Mouse (Mus musculus) embryonic facial prominence, embryonic 14.5 days (tissue): ENCODE measurements around the gene 1700016K19Rik. TPM values are rescaled to one million over a fixed set of nuclear protein-coding genes. Genes with fewer than 3 reads are reported as not detected.

ENCODE experiments used
- ATAC-seq: fragments of 200-750 bp; cut with Nextera tagmentation; 2 replicates; pipeline ENCODE4 v1.8.0; 2017; ENCODE audit warnings: low read depth, moderate number of reproducible peaks, moderate TSS enrichment
- DNase-seq: peaks from one replicate; pipeline ENCODE4 v3.0.0-alpha.2; 2015; ENCODE audit warnings: low spot score
- H3K27ac ChIP-seq: fragments of 300-500 bp; sonication (generic); replicated peaks from 2 replicates; pipeline ENCODE4 v1.5.1; 2014; ENCODE audit warnings: low read depth, mild to moderate bottlenecking, low read length, moderate library complexity
- H3K27me3 ChIP-seq: fragments of 300-500 bp; sonication (generic); replicated peaks from 2 replicates; pipeline ENCODE4 v1.6.1; 2014; ENCODE audit warnings: low read length; ENCODE audit not compliant: control insufficient read depth, insufficient read depth
- H3K36me3 ChIP-seq: fragments of 300-500 bp; sonication (generic); 2 replicates; pipeline ENCODE4 v1.6.1; 2014; ENCODE audit warnings: low read length, mixed read lengths; ENCODE audit not compliant: control insufficient read depth, insufficient read depth
- H3K4me1 ChIP-seq: fragments of 300-500 bp; sonication (generic); 2 replicates; pipeline ENCODE4 v1.6.1; 2014; ENCODE audit warnings: antibody characterized with exemption, low read length; ENCODE audit not compliant: control insufficient read depth, insufficient read depth
- H3K4me2 ChIP-seq: fragments of 300-500 bp; sonication (generic); 2 replicates; pipeline ENCODE4 v1.6.1; 2014; ENCODE audit warnings: low read depth, mild to moderate bottlenecking, low read length, moderate library complexity, mixed read lengths
- H3K4me3 ChIP-seq: fragments of 300-500 bp; sonication (generic); 2 replicates; pipeline ENCODE4 v1.5.1; 2014; ENCODE audit warnings: low read depth, mild to moderate bottlenecking, low read length
- H3K9ac ChIP-seq: fragments of 300-500 bp; sonication (generic); 2 replicates; pipeline ENCODE4 v1.6.1; 2014; ENCODE audit warnings: low read depth, mild to moderate bottlenecking, low read length, moderate library complexity, mixed read lengths
- H3K9me3 ChIP-seq: fragments of 300-500 bp; sonication (generic); 2 replicates; pipeline ENCODE4 v1.6.1; 2016; ENCODE audit warnings: low read length; ENCODE audit not compliant: control insufficient read depth
- WGBS: fragments of 180-500 bp; shearing (Covaris S2); extraction: QIAGEN DNeasy Blood & Tissue Kit; methylation state at CpG from one replicate; pipeline ENCODE4 v1.1.7; 2014; 5-methylcytosine and 5-hydroxymethylcytosine counted together
- polyA plus RNA-seq: library from polyadenylated mRNA; unstranded; fragments of >200 nt; fragmentation: Nextera tagmentation; extraction: Ambion mirVana; gene quantifications from 2 replicates; pipeline ENCODE4 v1.2.1, GENCODE M21; 2014

Gene 1700016K19Rik
- polyA plus RNA-seq, 1 experiment from 2014 or later: 7.3 TPM

DNA sequence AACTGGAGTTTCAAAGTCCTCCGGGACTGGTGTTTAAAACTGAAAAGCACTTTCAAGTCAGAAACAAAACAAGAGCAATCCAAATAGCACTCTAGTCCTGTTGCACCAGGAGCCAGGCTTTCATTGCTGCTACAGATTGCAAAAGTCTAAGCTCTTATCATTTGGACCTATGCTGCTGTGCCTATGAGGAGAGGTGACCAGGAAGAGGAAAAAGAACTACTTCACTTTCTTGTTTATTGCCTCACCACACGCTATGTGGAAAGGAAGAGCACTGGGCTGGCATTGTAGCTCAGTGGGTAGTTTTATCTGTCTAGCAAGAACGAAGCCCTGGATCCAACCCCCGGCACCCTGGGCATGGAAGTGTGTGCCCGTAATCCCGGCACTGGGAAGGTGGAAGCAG is 33.6 kb downstream of the 1700016K19Rik start:
- H3K4me3 ChIP-seq: no peak overlapping the region
- H3K4me2 ChIP-seq: no peak overlapping the region
- WGBS: 70% methylated on average over 6 of the region's 6 CpGs
- no peak for ATAC-seq
- DNase-seq: no peak
- H3K9ac ChIP-seq: no peak overlapping the region
- no peaks in the 10 kb centered on the region for H3K36me3 ChIP-seq
- no peaks in the 10 kb centered on the region for H3K27me3 ChIP-seq
- H3K9me3 ChIP-seq: no peaks in the 10 kb centered on the region
- 0 out of 2 replicates have a peak, but pooled peaks cover under 1% of the 10 kb centered on the region for H3K4me1 ChIP-seq
- H3K27ac ChIP-seq: no peak overlapping the region

- ATAC-seq (no peak), DNase-seq (no peak)
- Histone ChIP-seq H3K27ac (no peak overlapping the region), H3K4me3 (no peak overlapping the region), H3K9ac (no peak overlapping the region), H3K27me3 (no peaks in the 10 kb centered on the region), H3K9me3 (no peaks in the 10 kb centered on the region), H3K4me2 (no peak overlapping the region), H3K4me1 (no peaks in the 10 kb centered on the region), H3K36me3 (no peaks in the 10 kb centered on the region)
- 77% methylated on average over 4 of the region's 4 CpGs for WGBS
Measured at GRCm38 (mm10) chr11:76033836-76034235, 34.1 kb downstream of the 1700016K19Rik start.

DNA sequence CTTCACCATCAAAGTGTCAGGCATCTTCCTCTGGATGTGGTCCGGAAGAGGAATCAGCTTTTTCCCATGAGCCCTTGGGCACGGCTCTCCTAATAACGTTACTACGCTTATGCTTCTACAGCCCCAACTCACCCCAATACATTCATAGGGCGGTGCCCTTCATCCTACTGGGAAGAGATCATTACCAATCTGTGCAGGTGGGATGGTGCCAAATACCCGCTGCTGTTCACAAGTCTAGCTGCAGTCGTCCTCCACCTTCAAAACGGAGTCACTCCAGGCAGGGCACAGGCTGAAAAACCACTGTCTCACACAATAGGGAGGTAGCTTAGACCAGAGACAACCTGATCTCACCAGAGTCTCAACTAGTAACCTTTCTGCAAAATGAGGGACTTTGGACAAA is 35.5 kb downstream of the 1700016K19Rik start:
- Histone ChIP-seq H3K27ac (no peak overlapping the region), H3K9ac (no peak overlapping the region), H3K4me1 (no peaks in the 10 kb centered on the region), H3K9me3 (no peaks in the 10 kb centered on the region), H3K27me3 (no peaks in the 10 kb centered on the region), H3K36me3 (no peaks in the 10 kb centered on the region), H3K4me2 (no peak overlapping the region), H3K4me3 (no peak overlapping the region)
- no peak for DNase-seq
- no peak for ATAC-seq
- 72% methylated on average over 8 of the region's 8 CpGs for WGBS

DNA sequence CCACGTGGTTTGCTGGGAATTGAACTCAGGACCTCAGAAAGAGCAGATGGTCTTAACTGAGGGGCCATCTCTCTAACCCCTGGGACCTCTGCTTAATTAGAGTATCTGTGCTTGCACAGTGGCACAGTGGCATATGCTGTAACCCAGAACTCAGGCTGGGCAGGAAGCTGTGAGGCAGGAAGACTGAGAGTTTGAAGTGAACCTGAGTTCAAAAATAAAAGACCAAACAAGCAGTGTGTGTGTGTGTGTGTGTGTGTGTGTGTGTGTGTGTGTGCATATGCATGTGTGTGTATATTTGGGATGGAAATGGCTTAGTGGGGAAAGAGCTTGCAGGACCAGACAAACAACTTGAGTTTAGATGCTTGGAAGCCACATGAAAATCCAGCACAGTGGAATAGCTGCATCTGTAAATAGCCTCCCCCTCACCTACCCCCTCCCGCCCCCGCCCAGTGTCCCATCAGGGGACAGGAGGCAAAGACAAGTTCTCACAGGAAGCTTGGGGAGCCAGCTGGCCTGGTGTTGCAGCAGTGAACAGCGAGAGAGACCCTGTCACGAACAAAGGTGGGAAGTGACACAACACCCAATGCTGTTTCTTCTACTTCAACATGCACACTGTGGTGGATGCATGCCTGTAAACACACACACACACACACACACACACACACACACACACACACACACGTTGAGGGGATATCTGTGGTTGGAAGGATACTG is 38.0 kb downstream of the 1700016K19Rik start:
- H3K9ac ChIP-seq: no peak overlapping the region
- no peaks in the 10 kb centered on the region for H3K36me3 ChIP-seq
- DNase-seq (no peak), ATAC-seq (no peak)
- H3K27me3 ChIP-seq: no peaks in the 10 kb centered on the region
- WGBS: 39% methylated on average over 6 of the region's 6 CpGs
- H3K9me3 ChIP-seq: no peaks in the 10 kb centered on the region
- H3K4me1 ChIP-seq: peaks cover 14% of the 10 kb centered on the region
- H3K4me2 ChIP-seq: no peak overlapping the region
- H3K4me3 ChIP-seq: no peak overlapping the region
- no peak overlapping the region for H3K27ac ChIP-seq

DNA sequence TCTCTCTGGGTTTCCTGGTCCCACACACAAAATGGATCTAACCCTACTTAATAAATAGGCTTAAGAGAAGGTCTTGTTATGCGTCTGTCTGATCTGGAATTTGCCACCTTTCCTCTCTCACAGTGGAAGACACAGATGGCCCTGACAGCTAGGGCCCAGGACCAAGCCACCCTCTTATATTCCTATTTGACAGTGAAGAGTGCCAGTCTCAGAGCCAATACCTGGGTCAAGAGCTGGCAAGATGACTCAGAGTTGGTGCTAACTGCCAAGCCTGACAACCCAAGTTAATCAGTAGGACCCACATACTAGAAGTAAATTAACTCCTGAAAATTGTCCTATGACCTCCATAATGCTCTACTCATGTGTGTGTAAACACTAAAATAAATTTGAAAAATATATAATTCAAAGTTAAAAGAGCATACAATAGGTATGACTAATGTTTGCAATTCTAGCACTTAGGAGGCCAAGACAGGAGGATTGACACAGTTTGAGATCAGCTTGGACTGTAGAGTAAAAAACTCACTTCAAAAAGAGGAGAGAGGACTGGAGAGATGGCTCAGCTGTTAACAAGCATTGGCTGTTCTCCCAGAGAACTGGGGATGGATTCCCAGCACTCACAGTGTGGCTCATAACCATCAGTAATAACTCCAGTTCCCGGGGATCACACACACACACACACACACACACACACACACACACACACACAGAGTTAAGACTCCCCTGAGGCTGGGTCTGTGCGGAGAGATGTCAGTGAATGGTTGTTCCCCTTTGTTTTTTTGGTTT is 39.8 kb downstream of the 1700016K19Rik start:
- ATAC-seq: no peak
- H3K4me1 ChIP-seq: peaks cover 21% of the 10 kb centered on the region
- no peak overlapping the region for H3K27ac ChIP-seq
- H3K4me2 ChIP-seq: no peak overlapping the region
- H3K27me3 ChIP-seq: no peaks in the 10 kb centered on the region
- H3K4me3 ChIP-seq: no peak overlapping the region
- no peaks in the 10 kb centered on the region for H3K36me3 ChIP-seq
- H3K9ac ChIP-seq: no peak overlapping the region
- no peaks in the 10 kb centered on the region for H3K9me3 ChIP-seq
- 89% methylated on average over 3 of the region's 3 CpGs for WGBS
- DNase-seq: no peak

GRCm38 (mm10) chr11:76040106-76040505 is 40.4 kb downstream of the 1700016K19Rik start:
- DNase-seq: no peak
- peaks cover 21% of the 10 kb centered on the region for H3K4me1 ChIP-seq
- no peak for ATAC-seq

DNA sequence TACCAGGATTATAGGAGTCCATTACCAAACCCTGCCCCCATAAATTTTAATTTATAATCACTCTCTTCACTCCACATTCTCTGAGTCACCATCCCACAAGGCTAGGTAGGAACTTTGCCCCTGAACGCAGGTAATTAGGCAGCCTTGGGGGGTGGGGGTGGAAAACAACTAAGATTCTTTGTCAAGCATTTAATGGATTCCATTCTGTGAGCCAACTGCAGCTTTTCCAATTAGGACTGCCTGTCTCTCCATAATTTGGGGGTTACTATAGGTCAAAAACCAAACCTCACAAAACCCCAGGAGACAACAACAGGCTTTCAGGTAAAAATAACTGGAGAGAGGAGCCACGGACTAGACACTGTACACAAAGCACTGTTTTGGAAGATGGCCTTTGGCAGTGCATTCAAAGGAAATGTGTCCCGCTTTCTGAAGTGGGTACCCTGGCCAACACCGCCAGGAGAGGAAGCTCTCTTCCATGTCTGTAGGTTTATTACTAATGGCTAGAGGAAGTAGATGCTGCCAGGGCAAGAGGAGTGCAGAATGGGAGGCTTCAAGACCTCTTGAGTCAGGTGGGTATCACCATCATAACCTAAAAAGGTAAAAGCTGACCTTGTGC is 41.2 kb downstream of the 1700016K19Rik start:
- Histone ChIP-seq H3K27me3 (no peaks in the 10 kb centered on the region), H3K4me3 (no peak overlapping the region), H3K9me3 (no peaks in the 10 kb centered on the region), H3K27ac (no peak overlapping the region), H3K4me1 (peaks cover 21% of the 10 kb centered on the region), H3K9ac (no peak overlapping the region), H3K4me2 (no peak overlapping the region), H3K36me3 (0 out of 2 replicates have a peak, but pooled peaks cover 6% of the 10 kb centered on the region)
- ATAC-seq (no peak), DNase-seq (no peak)
- 58% methylated on average over 4 of the region's 4 CpGs for whole genome bisulfite sequencing

More at GRCm38 (mm10) chr11:76040106-76040505, 40.4 kb downstream of the 1700016K19Rik start:
- Histone ChIP-seq H3K4me2 (no peak overlapping the region), H3K27ac (no peak overlapping the region), H3K36me3 (no peaks in the 10 kb centered on the region), H3K9me3 (no peaks in the 10 kb centered on the region), H3K9ac (no peak overlapping the region), H3K4me3 (no peak overlapping the region), H3K27me3 (no peaks in the 10 kb centered on the region)
- WGBS: 82% methylated on average over 8 of the region's 8 CpGs

GRCm38 (mm10) chr11:76042041-76042638 is 42.4 kb downstream of the 1700016K19Rik start:
- WGBS: 33% methylated on average over 10 of the region's 10 CpGs
- Histone ChIP-seq H3K4me2 (0 out of 2 replicates have a peak overlapping the region, but pooled peaks have one; percentile 8), H3K27ac (peak overlapping the region; percentile 53), H3K9me3 (no peaks in the 10 kb centered on the region), H3K4me3 (no peak overlapping the region), H3K4me1 (peaks cover 21% of the 10 kb centered on the region), H3K27me3 (no peaks in the 10 kb centered on the region), H3K9ac (no peak overlapping the region), H3K36me3 (0 out of 2 replicates have a peak, but pooled peaks cover 9% of the 10 kb centered on the region)
- no peak for ATAC-seq
- no peak for DNase-seq
